Mouse (Mus musculus): Measurements from ENCODE around the gene Pogz.
"Not testable (repeated sequence)": the region's sequence is repeated elsewhere in the genome, so short reads cannot be mapped to it uniquely, and the experiment has no call there.

Gene Pogz

DNA sequence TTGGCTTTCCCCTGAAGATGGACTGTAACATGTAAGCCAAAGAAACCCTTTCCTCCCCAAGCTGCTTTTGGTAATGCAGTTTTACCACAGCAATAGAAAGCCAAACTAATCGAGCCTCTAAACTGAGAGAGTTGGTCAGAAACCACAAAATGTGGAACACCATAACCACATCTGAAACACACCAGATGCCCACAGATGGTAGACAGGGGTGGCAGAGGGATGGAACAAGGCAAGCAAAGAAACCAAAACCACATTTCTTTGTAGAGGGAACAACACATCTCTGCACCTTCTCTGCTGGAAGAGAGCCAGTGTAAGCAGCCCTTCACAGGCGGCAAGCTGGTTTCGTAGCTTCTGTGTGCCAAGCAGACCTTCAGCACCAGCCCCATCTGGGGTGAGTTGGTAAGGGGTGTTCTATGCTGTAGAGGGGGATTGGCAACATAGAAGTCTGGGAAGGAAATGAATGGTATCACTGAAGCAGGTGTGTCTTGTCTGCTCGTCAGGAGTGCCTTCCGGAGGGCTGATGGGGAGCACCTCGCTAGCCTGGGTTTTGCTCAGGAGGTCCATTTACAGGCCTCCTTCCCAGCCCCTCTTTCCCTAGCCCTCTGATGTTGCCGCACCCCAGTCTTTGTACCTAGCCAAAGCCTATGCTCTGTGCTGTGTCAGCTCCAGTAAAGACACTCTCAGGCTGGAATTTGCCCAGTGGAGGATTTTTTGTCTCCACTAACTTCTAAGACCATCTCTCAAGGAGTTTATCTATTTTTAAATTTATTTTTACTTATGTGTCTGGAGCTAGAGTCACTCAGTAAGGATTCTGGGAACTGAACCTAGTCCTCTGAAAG is 78.8 kb downstream of the Pogz start:
- peak; percentile 4 for DNase-seq (ENCODE audit: low read depth, low spot score)

DNA sequence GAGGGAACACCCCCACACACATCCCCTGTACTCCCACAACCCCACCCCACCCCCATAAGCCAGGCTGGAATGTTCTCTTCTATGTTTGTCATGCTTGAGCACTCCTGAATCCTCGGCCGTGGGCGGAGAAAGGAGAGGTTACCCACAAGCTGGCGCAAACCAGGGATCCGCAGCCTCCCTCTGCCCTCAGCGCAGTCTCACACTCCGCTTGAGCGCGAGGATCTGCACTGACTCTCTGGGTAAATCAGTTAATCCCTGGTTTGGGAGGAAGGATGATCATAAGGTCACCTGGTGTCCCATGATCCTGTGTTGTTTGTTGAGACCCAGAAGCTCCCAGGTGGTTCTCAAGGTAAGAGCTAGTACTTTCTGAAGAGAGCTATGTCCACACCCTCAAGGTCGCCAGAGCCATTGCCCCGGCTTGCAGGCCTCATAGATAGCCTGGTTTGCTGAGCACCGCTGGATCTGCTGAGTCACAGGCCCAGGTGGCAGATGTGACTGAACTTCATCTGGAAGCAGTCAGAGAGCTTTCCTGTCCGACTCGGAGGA is 80.5 kb downstream of the Pogz start:
- DNase-seq (ENCODE audit: low read depth, low spot score), result no peak

DNA sequence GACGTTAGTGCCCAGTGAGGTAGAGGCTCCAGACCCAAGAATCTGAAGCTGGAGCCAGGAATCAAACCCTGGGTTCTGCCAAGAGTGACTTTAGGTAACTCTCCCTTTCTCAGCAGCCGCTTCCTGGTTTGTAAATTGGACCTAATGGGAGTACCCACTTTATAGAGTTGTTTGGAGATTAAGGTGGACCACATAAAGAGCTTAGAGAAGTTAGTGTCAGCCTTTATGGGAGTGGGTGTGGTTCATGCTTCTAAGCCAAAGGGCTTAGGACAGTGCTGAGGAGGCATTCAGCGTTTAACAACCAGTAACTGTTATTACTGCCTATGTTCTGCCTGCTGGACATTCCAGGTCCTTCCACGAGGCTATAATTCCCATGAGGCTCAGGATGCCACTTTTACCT is 81.5 kb downstream of the Pogz start:
- DNase-seq (ENCODE audit: low read depth, low spot score), result no peak

DNA sequence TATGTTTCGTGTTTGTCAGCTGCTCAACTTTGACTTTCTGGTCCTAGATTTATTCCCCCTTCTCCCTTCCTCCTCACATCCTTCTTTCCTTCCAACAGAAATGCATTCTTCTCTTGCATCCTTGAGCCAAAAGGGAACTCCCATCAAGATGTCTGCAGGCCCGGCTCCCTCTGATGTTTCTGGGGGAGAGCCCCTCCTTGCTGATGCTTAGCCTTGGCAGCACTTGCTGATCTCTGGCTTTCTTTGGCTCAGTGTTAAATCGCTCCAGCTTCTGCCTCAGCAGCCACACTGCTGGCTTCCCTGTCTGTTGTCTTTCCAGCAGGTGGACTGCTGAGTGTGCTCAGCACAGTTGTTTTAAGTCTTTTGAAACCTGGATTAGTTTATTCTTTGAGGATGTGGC is 83.7 kb downstream of the Pogz start:
- DNase-seq (ENCODE audit: low read depth, low spot score), result no peak

DNA sequence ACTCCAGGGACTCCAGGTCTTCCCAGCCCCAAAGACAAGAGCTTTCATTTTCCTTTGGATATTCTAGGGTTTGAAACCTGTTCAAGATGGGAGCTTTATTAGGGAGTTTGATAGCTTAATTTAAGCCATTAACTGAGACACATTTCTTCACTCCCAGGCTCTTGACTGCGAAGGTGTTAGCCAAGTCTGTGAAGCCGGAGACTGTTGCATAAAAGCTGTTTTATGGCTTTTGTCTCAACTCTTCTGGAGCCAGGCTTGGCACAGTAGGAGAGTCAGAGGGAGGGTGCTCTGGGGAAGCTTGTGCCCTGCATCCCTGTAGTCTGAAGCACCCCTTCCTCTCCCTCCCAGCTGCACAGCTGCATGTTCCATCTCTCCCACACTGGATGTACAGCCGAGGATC is 85.0 kb downstream of the Pogz start:
- DNase-seq (ENCODE audit: low read depth, low spot score), result no peak

DNA sequence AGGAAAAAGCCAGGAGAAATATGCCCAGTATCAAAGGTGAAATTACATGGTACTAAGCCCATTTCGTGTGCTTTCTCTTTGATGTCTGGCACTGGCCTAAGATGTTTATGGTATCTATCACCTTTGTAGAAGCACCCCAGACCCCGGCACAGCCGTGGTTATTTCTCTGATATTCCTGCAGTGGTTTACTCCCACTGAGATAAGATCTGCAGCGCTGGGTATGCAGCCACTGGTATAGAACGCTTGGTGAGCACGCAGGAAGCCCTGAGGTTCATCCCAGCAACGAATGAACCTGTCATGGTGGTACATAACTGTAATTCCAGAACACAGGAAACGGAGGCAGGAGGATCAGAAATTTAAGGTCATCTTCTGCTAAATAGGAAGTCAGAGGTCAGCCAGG is 87.3 kb downstream of the Pogz start:
- DNase-seq (ENCODE audit: low read depth, low spot score), result no peak

DNA sequence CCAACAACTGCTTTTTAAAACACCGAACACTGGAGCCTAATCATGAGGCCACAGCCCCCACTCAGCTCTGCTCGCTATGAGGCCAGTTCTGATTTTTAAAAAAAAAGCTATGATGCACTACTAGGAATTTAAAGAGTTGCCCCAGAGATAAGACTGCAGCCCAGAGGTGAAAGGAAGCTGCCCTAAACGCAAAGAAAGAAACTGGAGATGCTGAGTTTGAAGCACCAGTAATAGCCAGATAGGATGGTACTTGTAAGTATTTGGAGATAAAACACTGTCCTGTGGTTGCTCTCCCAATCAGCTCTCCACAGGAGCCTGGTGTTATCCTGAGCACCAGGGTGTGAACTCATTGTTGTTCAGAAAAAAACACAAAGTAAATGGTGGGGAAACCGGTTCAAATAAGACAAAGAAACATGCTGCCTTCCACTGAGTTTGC is 89.0 kb downstream of the Pogz start:
- DNase-seq (ENCODE audit: low read depth, low spot score), result not testable (repeated sequence)

DNA sequence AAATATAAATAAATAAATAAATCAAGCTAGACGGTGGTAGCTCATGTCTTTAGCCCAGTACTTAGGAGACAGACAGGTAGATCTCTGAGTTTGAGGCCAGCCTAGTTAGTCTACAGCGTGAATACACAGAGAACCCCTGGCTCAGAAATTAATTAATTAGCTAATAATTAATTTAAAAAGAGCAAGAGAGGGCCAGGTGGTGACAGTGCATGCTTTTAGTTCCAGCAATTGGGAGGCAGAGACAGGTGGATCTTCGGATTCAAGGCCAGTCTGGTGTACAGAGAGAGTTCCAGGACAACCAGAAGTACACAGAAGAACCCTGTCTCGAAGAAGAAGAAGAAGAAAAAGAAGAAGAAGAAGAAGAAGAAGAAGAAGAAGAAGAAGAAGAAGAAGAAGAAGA is 91.6 kb downstream of the Pogz start:
- not testable (repeated sequence) for DNase-seq (ENCODE audit: low read depth, low spot score)

DNA sequence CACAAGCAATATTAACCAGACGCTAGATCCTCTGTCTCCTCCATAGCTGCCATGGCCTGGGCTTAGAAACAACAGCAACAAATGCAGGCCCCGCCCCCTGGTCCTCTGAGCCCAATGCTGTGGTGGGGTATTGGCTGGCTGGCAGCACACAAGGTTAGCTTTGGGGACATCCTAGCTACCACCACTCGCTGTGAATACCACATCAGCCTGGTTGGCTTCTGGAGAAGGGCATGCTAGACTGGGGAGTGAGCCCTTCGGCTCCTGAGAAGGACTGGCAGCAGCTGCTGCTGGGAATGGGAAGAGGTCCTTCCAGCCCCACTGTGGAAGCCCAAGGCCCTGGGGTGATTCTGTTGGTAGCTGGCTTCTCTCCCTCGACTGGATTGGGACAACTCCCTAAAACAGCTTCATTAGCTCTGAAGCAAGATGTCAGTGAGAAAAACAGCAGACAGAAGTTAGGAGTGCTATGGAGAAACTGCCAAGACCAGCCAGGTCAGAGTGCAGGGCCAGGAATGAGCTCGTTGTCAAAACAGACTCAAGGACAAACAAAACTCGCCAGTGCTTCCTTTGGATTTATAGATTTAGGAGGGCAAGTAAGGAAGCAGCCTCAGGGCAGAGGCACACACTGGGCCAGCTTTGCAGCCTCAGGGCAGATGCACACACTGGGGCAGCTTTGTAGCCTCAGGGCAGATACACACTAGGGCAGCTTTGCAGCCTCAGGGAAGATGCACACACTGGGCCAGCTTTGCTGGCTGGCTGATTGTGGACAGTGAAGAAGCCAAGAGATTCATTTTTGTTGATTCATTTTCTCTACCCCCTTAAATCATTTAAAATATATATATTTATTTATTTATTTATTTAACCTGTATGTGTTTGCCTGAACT is 93.3 kb downstream of the Pogz start:
- DNase-seq (ENCODE audit: low read depth, low spot score), result not testable (repeated sequence)

DNA sequence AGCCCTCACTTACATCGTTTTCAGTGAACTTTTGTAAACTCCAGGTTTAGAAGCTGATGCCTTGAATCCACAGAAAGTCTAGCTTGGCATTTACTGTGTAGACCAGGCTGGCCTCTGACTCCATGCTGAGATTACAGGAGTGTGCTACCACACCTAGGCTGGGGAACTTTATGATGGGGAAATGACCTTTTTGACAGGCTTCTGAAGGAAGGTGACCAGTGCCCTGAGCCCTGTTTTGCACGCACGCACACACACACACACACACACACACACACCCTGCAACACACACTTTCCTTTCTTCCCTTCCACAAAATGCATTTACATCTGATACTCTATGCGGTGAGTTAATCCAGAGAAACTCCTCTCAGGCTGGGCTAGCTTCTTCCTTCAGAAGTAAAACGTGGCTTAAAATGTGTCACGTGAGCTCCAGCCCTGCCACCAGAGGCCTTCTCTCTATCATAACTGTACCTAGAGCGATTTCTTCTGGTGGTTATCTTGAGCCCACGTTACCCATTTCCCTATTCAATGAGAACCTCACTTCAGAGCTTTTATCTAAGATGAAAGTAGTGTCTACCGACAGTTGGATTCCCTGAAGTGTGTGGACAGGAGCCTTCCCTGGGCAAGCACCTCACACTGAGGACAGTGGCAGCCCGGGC is 94.2 kb downstream of the Pogz start:
- DNase-seq (ENCODE audit: low read depth, low spot score), result not testable (repeated sequence)

Data from CD4-positive, CD25-positive, alpha-beta regulatory T cell, adult 2 months (primary cell).